Mouse (Mus musculus) hindbrain, embryonic 11.5 days (tissue): Measurements from ENCODE around the gene Lhfpl2. TPM values are rescaled to one million over a fixed set of nuclear protein-coding genes. Genes with fewer than 3 reads are reported as not detected.
"Not testable (repeated sequence)": the region's sequence is repeated elsewhere in the genome, so short reads cannot be mapped to it uniquely, and the experiment has no call there.

Source experiments
- ATAC-seq: fragments of 200-750 bp; cut with Nextera tagmentation; 2 replicates; pipeline ENCODE4 v1.8.0; 2017; ENCODE audit warnings: mild to moderate bottlenecking, moderate TSS enrichment, moderate library complexity; ENCODE audit not compliant: low FRiP score
- DNase-seq: peaks from one replicate; pipeline ENCODE4 v3.0.0-alpha.2; 2015; ENCODE audit warnings: low spot score
- H3K27ac ChIP-seq: fragments of 300-500 bp; sonication (generic); 2 replicates; pipeline ENCODE4 v1.5.1; 2014; ENCODE audit warnings: mild to moderate bottlenecking, low read depth, low read length
- H3K27me3 ChIP-seq: fragments of 300-500 bp; sonication (generic); 2 replicates; pipeline ENCODE4 v1.6.1; 2014; ENCODE audit warnings: mild to moderate bottlenecking, low read length, moderate library complexity, mixed read lengths; ENCODE audit not compliant: control insufficient read depth, insufficient read depth
- H3K36me3 ChIP-seq: fragments of 300-500 bp; sonication (generic); 2 replicates; pipeline ENCODE4 v1.6.1; 2014; ENCODE audit warnings: mild to moderate bottlenecking, low read length, moderate library complexity, mixed read lengths; ENCODE audit not compliant: control insufficient read depth, insufficient read depth
- H3K4me1 ChIP-seq: fragments of 300-500 bp; sonication (generic); replicated peaks from 2 replicates; pipeline ENCODE4 v1.6.1; 2014; ENCODE audit warnings: low read length, mixed read lengths; ENCODE audit not compliant: control insufficient read depth, insufficient read depth
- H3K4me2 ChIP-seq: fragments of 300-500 bp; sonication (generic); replicated peaks from 2 replicates; pipeline ENCODE4 v1.6.1; 2014; ENCODE audit warnings: mild to moderate bottlenecking, low read depth, low read length
- H3K4me3 ChIP-seq: fragments of 300-500 bp; sonication (generic); 2 replicates; pipeline ENCODE4 v1.5.1; 2014; ENCODE audit warnings: low read depth, low read length
- H3K9ac ChIP-seq: fragments of 300-500 bp; sonication (generic); 2 replicates; pipeline ENCODE4 v1.6.1; 2014; ENCODE audit warnings: low read depth, low read length
- H3K9me3 ChIP-seq: fragments of 300-500 bp; sonication (generic); 2 replicates; pipeline ENCODE4 v1.6.1; 2016; ENCODE audit warnings: low read length; ENCODE audit not compliant: control insufficient read depth
- WGBS: fragments of 180-500 bp; shearing (Covaris S2); extraction: QIAGEN DNeasy Blood & Tissue Kit; methylation state at CpG from one replicate; pipeline ENCODE4 v1.1.7; 2014; 5-methylcytosine and 5-hydroxymethylcytosine counted together
- polyA plus RNA-seq: library from polyadenylated mRNA; unstranded; fragments of >200 nt; fragmentation: Nextera tagmentation; extraction: Ambion mirVana; gene quantifications from 2 replicates; pipeline ENCODE4 v1.2.1, GENCODE M21; 2014

Lhfpl2 gene
- polyA plus RNA-seq = 16.6 and 19.3 TPM in 2 replicates

DNA sequence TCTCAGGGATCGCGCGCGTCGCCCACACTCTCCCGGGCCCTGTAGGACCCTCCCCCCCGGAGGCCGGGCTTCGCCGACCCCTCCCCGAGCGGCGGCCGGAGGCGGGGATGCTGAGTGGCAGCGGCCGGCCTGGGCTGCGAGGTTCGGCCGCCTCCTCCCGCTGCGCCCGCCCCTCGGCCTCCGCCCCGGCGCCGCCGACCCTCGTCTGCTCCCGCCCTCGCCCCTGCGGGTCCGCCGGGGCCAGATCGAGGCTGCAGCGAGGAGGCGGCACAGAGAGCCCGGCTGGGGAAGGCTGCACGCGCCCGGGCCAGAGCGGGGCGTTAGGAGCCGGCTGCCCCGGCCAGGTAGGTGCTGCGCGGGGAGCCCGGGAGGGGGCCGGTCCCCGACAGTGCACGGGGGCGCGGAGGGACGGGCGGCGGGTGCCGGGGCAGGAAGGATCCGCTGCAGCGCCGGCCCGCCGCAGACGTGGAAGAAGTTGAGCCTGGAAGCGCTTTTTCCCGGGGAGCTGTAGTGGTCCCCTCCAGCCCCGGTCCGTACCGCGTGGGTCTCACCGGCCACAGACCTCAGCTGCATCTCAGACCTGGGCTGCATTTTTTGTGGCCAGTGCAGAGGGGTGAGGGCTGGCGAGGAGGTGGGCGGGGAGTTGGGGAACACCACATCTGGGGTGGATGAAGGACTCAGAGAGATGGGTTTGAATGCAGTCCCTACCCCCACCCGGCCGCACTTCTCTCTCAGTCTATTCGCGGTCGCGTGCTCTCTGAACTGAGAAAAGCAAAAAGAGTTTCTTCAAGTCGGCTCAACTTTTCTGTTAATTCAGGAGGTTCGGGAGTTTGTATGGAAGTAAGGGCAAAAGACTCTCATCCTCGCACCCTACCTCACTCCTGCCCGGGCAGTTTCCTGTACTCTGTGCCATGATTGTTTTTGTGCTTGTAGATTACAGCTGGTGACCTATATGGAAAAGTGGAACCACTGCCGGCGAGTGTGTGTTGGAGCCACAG, at the start of gene Lhfpl2:
Gene Lhfpl2, plus strand, starts transcription at position 234 of the 998 bp plus-strand sequence.
- ATAC-seq = peak; percentile 74
- H3K9ac ChIP-seq = peak within 1 kb of the TSS; percentile 79
- H3K4me2 ChIP-seq = peak within 1 kb of the TSS; percentile 99
- no peaks in the 10 kb centered on the region for H3K36me3 ChIP-seq
- 0% methylated on average over 68 of the region's 85 CpGs for WGBS
- H3K9me3 ChIP-seq = no peaks in the 10 kb centered on the region
- H3K4me1 ChIP-seq = no peaks in the 10 kb centered on the region
- peaks cover 11% of the 10 kb centered on the region for H3K27me3 ChIP-seq
- H3K27ac ChIP-seq = peak within 1 kb of the TSS; percentile 74
- DNase-seq = peak; percentile 81
- H3K4me3 ChIP-seq = peak within 1 kb of the TSS; percentile 73

DNA sequence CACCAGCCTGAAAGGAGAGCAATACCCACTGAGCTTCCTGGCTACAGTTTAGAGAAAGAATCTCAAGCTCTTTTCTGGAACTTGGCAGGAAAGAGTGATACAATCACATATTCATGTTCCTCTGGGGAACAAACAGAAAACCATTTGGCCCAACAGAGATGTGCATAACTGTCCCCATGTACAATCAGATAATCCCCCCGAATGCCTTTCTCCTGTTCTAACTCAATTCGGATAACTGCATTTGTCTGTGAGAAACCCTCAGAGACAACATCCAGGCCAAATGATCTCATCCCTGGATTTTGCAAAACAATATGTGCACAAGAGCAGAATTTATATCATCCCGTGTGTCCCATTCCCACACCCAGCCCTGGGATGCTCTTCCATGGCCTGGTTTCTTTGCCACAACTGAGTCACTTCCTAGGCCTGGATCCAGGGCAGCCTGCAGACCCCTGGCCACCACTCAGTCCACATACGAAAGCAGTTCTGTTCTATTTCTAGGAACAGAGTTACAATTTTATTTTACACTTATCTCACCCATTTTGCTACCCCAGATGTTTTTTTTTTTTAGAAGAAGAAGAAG, 45.5 kb upstream of the Lhfpl2 start:
- Histone ChIP-seq H3K9me3 (no peaks in the 10 kb centered on the region), H3K4me2 (no peak overlapping the region), H3K36me3 (no peaks in the 10 kb centered on the region), H3K4me1 (no peaks in the 10 kb centered on the region), H3K27me3 (no peaks in the 10 kb centered on the region), H3K4me3 (no peak overlapping the region), H3K9ac (no peak overlapping the region), H3K27ac (no peak overlapping the region)
- DNase-seq (no peak), ATAC-seq (no peak)
- WGBS = 89% methylated on average over 4 of the region's 4 CpGs

DNA sequence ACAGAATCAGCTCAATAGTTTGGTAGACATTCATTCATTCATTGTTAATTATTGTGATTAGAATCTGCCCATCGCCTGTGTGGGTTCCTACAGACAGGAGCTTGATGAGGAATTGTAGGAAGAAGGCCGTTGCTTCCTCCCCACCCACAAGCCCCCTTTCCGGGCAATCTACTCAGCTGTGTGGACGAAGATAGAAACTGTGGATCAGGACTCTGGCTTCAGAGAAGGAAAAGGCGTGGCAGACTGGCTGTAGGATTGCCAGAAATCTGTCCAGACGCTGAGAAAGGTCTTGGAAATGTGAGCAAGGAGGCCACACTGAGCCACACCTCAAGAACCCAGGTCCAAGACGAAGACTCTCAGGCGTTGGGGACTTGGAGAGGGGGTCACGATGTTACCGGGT, 43.6 kb upstream of the Lhfpl2 start:
- Histone ChIP-seq H3K27me3 (no peaks in the 10 kb centered on the region), H3K9me3 (no peaks in the 10 kb centered on the region), H3K9ac (no peak overlapping the region), H3K36me3 (no peaks in the 10 kb centered on the region), H3K4me2 (no peak overlapping the region), H3K4me3 (no peak overlapping the region), H3K4me1 (no peaks in the 10 kb centered on the region), H3K27ac (no peak overlapping the region)
- DNase-seq (no peak), ATAC-seq (no peak)
- 92% methylated on average over 10 of the region's 10 CpGs for WGBS

DNA sequence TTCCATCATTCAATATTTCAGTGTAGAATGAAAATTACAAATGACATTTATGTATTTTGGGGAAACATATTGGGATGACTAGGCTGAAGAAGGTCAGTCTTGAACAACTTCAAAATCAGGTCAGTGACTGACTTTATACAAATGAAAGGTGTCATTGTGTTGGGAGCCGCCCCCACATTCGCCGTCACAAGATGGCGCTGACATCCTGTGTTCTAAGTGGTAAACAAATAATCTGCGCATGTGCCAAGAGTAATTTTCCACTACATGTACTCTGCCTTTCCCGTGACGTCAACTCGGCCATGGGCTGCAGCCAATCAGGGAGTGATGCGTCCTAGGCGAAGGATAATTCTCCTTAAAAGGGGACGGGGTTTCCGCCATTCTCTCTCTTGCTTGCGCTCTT, 33.0 kb upstream of the Lhfpl2 start:
- not testable (repeated sequence) for H3K4me2 ChIP-seq, H3K36me3 ChIP-seq, H3K27ac ChIP-seq, ATAC-seq, H3K4me1 ChIP-seq, H3K4me3 ChIP-seq, DNase-seq, H3K9me3 ChIP-seq, H3K9ac ChIP-seq, H3K27me3 ChIP-seq
- WGBS = 77% methylated on average over 7 of the region's 13 CpGs

GRCm38 (mm10) chr13:94029147-94029546, 28.4 kb upstream of the Lhfpl2 start:
- no peaks in the 10 kb centered on the region for H3K9me3 ChIP-seq
- no peak overlapping the region for H3K27ac ChIP-seq
- no peak for ATAC-seq
- no peak overlapping the region for H3K4me2 ChIP-seq
- no peaks in the 10 kb centered on the region for H3K4me1 ChIP-seq
- no peaks in the 10 kb centered on the region for H3K27me3 ChIP-seq
- no peaks in the 10 kb centered on the region for H3K36me3 ChIP-seq
- DNase-seq = no peak
- no peak overlapping the region for H3K4me3 ChIP-seq
- WGBS = 82% methylated on average over 10 of the region's 10 CpGs
- no peak overlapping the region for H3K9ac ChIP-seq

- Histone ChIP-seq H3K4me2 (no peak overlapping the region), H3K9me3 (no peaks in the 10 kb centered on the region), H3K27ac (no peak overlapping the region), H3K27me3 (no peaks in the 10 kb centered on the region), H3K9ac (no peak overlapping the region), H3K4me1 (no peaks in the 10 kb centered on the region), H3K4me3 (no peak overlapping the region), H3K36me3 (no peaks in the 10 kb centered on the region)
- no peak for ATAC-seq
- no peak for DNase-seq
- 87% methylated on average over 2 of the region's 2 CpGs for WGBS
Observed at GRCm38 (mm10) chr13:94030551-94030950, 27.0 kb upstream of the Lhfpl2 start.

DNA sequence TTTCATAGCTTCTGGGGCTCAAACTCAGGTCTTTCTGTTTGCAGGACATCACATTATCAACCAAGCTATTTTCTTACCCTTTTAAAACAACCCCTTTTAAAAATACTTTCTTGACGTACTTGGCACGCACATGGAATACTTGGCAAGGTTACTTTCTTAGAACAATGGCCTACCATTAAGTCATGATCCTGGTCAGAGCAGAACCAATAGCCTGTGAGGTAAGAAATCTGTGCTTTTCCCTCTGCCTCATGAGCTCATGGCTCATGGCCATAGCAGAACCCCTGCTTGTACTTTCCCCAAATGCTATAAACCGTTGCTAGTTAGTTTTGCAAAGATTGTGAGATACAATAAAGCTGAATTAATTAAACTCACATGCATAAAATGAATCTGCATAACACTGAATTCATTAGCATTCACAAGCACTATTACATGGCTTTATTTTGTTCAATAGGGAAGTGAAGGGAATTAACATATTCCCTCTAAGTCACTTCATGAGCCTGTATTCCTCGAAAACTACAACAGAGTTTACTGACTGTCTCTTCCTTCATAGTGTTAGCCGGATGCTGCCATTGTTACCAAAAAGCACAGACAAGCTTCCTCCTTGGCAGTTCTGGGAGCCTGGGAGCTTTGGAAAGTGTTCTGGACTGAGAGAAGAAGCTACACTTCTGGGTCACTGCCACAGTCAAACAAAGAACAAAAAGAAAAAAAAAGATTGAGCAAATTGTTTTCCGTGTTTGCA, 20.1 kb upstream of the Lhfpl2 start:
- ATAC-seq (0 out of 2 replicates have a peak, but pooled peaks have one; percentile 35), DNase-seq (no peak)
- Histone ChIP-seq H3K4me3 (no peak overlapping the region), H3K4me2 (no peak overlapping the region), H3K27me3 (no peaks in the 10 kb centered on the region), H3K27ac (no peak overlapping the region), H3K36me3 (no peaks in the 10 kb centered on the region), H3K4me1 (no peaks in the 10 kb centered on the region), H3K9ac (no peak overlapping the region), H3K9me3 (no peaks in the 10 kb centered on the region)
- 47% methylated on average over 6 of the region's 6 CpGs for WGBS

DNA sequence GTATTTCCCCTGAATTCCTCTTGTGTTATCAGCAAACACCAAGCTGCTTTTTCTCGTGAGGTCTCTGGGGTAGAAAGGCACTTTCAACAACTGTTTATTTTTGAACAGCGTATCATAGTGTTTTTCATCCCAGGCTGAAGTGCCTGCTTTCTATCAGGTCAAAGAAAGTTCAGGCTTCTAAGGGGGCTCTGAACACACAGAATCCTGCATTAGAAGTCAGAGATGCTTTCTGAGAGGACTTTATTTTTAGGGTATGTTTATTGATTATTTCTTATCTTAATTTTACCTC, 19.6 kb upstream of the Lhfpl2 start:
- Histone ChIP-seq H3K4me1 (no peaks in the 10 kb centered on the region), H3K36me3 (no peaks in the 10 kb centered on the region), H3K4me3 (no peak overlapping the region), H3K27ac (no peak overlapping the region), H3K9me3 (no peaks in the 10 kb centered on the region), H3K9ac (no peak overlapping the region), H3K4me2 (no peak overlapping the region), H3K27me3 (no peaks in the 10 kb centered on the region)
- no peak for DNase-seq
- ATAC-seq = no peak
- WGBS = 48% methylated on average over 2 of the region's 2 CpGs
